Mouse (Mus musculus) embryonic fibroblast, embryonic 13.5 days (primary cell): Measurements from ENCODE around the gene Rcvrn. TPM values are rescaled to one million over a fixed set of nuclear protein-coding genes. Genes with fewer than 3 reads are reported as not detected.

Experiments
- H3K27ac ChIP-seq: 2 replicates; pipeline ENCODE4 v1.5.1; 2012; ENCODE audit warnings: low read length, control low read depth, inconsistent platforms; ENCODE audit not compliant: insufficient read depth
- H3K4me1 ChIP-seq: 2 replicates; pipeline ENCODE4 v1.6.1; 2011; ENCODE audit warnings: low read length; ENCODE audit not compliant: control insufficient read depth, insufficient read depth
- H3K4me3 ChIP-seq: 2 replicates; pipeline ENCODE4 v1.5.1; 2011; ENCODE audit warnings: mild to moderate bottlenecking, control low read depth, low read length; ENCODE audit not compliant: insufficient read depth
- CTCF ChIP-seq: IDR thresholded peaks from 2 replicates; pipeline ENCODE4 v1.5.1; 2011; ENCODE audit warnings: mild to moderate bottlenecking, control low read depth, low read length, moderate library complexity, borderline replicate concordance; ENCODE audit not compliant: insufficient read depth
- POLR2A ChIP-seq: IDR thresholded peaks from 2 replicates; pipeline ENCODE4 v1.6.1; 2011; ENCODE audit warnings: low read depth, mild to moderate bottlenecking, control low read depth, low read length, moderate library complexity
- polyA plus RNA-seq: library from polyadenylated mRNA; stranded (reverse); fragments of >200 nt; gene quantifications from 2 replicates; pipeline ENCODE4 v1.2.4, GENCODE M21; 2011; ENCODE audit warnings: low read depth; ENCODE audit not compliant: missing spikeins, insufficient read length

Gene Rcvrn
- polyA plus RNA-seq, 1 experiment, result not detected

GRCm38 (mm10) chr11:67655236-67655959 lies 39.7 kb upstream of the Rcvrn start:
- Histone ChIP-seq H3K27ac (no peak overlapping the region), H3K4me1 (no peaks in the 10 kb centered on the region), H3K4me3 (no peak overlapping the region)
- TF ChIP-seq POLR2A, result no peak
- no peak for TF ChIP-seq CTCF

GRCm38 (mm10) chr11:67656366-67656765 lies 38.8 kb upstream of the Rcvrn start:
- no peaks in the 10 kb centered on the region; the same call in 1 of the 2 replicates for H3K4me1 ChIP-seq
- H3K4me3 ChIP-seq, result no peak overlapping the region
- TF ChIP-seq CTCF, result no peak
- no peak for TF ChIP-seq POLR2A
- no peak overlapping the region for H3K27ac ChIP-seq

- H3K4me3 ChIP-seq, result no peak overlapping the region
- no peaks in the 10 kb centered on the region; the same call in 1 of the 2 replicates for H3K4me1 ChIP-seq
- no peak overlapping the region for H3K27ac ChIP-seq
- TF ChIP-seq POLR2A (no peak), CTCF (no peak)
Measured at GRCm38 (mm10) chr11:67656811-67657210, 38.3 kb upstream of the Rcvrn start.

GRCm38 (mm10) chr11:67657685-67658382 lies 37.3 kb upstream of the Rcvrn start:
- TF ChIP-seq CTCF, result peak; percentile 27; the same call in 1 of the 2 replicates
- no peak for TF ChIP-seq POLR2A
- no peak overlapping the region for H3K4me3 ChIP-seq
- H3K4me1 ChIP-seq, result no peaks in the 10 kb centered on the region; the same call in 1 of the 2 replicates
- no peak overlapping the region for H3K27ac ChIP-seq

GRCm38 (mm10) chr11:67661465-67661864 lies 33.7 kb upstream of the Rcvrn start:
- Histone ChIP-seq H3K4me3 (no peak overlapping the region), H3K27ac (no peak overlapping the region), H3K4me1 (no peaks in the 10 kb centered on the region; the same call in 1 of the 2 replicates)
- TF ChIP-seq POLR2A (no peak), CTCF (no peak)

GRCm38 (mm10) chr11:67663437-67663836 lies 31.7 kb upstream of the Rcvrn start:
- Histone ChIP-seq H3K4me1 (peaks cover 5% of the 10 kb centered on the region; the same call in 1 of the 2 replicates), H3K4me3 (no peak overlapping the region), H3K27ac (no peak overlapping the region)
- TF ChIP-seq CTCF (no peak), POLR2A (no peak)

GRCm38 (mm10) chr11:67664261-67664660 lies 30.9 kb upstream of the Rcvrn start:
- TF ChIP-seq POLR2A (no peak), CTCF (no peak)
- Histone ChIP-seq H3K4me3 (no peak overlapping the region), H3K4me1 (peaks cover 5% of the 10 kb centered on the region; the same call in 1 of the 2 replicates), H3K27ac (no peak overlapping the region)

- no peak for TF ChIP-seq CTCF
- no peak for TF ChIP-seq POLR2A
Measured at GRCm38 (mm10) chr11:67664918-67665317, 30.2 kb upstream of the Rcvrn start.

GRCm38 (mm10) chr11:67666129-67666528 lies 29.0 kb upstream of the Rcvrn start:
- Histone ChIP-seq H3K27ac (no peak overlapping the region), H3K4me3 (no peak overlapping the region), H3K4me1 (peaks cover 5% of the 10 kb centered on the region; the same call in 1 of the 2 replicates)
- TF ChIP-seq CTCF (no peak), POLR2A (no peak)

More at GRCm38 (mm10) chr11:67664918-67665317, 30.2 kb upstream of the Rcvrn start:
- Histone ChIP-seq H3K4me3 (no peak overlapping the region), H3K27ac (no peak overlapping the region), H3K4me1 (peaks cover 5% of the 10 kb centered on the region; the same call in 1 of the 2 replicates)

GRCm38 (mm10) chr11:67667531-67668332 lies 27.4 kb upstream of the Rcvrn start:
- Histone ChIP-seq H3K4me1 (0 out of 2 replicates have a peak, but pooled peaks cover 5% of the 10 kb centered on the region), H3K4me3 (no peak overlapping the region), H3K27ac (no peak overlapping the region)
- no peak for TF ChIP-seq POLR2A
- TF ChIP-seq CTCF, result no peak
